Comparison of ENCODE assay signal across 8 mouse cellular contexts in the genomic region with DNA sequence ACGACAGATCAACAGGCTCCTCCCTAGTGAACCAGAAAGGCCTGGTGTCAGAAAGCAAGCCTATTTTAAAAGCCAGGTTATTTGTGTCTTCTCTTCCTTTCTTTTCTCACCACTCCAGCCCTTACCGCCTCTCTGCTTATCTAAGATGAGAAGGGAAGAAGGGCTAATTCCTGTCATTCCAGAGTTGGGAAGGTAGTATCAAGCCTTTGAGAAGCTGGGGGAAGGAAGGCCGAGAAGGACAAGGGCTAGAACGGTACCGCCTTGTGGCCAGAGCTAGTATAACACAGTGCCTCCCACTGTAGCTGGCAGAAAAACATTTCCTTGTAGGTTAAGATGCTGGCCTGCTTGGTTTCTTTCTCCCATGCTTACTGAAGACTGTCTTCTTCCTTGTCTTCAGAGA. TPM values are rescaled to one million over a fixed set of nuclear protein-coding genes. Genes with fewer than 3 reads are reported as not detected.
DNase-seq lines count a peak whose midpoint lies in the region; ATAC-seq and TF ChIP-seq lines count a peak whose summit lies in the region.

No protein-coding gene starts in this region.

- no peaks in the 10 kb centered on the region for H3K36me3 ChIP-seq in E14TG2a.4 (ENCODE audit: insufficient read depth, low read length)
- H3K36me3 ChIP-seq in intestine, embryonic 15.5 days: peaks cover 4% of the 10 kb centered on the region; the same call in 1 of the 2 replicates
- H3K36me3 ChIP-seq in liver, postnatal 0 days (replicated peaks; ENCODE audit: insufficient read depth, low read length): peaks cover 64% of the 10 kb centered on the region
- H3K36me3 ChIP-seq in small intestine, adult 2 months (ENCODE audit: control insufficient read depth, insufficient read depth, low read length): peaks cover 34% of the 10 kb centered on the region

- TF ChIP-seq CTCF in E14TG2a.4 (conservative IDR thresholded peaks at IDR 0.05; ENCODE audit: low read length): peak; percentile 92
- peak; percentile 87 for TF ChIP-seq CTCF in liver, postnatal 0 days (IDR thresholded peaks at IDR 0.05; ENCODE audit: low read depth)
- peak; percentile 65; the same call in 1 of the 2 replicates for TF ChIP-seq CTCF in small intestine, adult 2 months (IDR thresholded peaks at IDR 0.05; ENCODE audit: extremely low read depth, insufficient read length, insufficient replicate concordance, low read depth, low read length)

- no peak overlapping the region for H3K4me3 ChIP-seq in E14TG2a.4 (replicated peaks; ENCODE audit: low read length)
- no peak overlapping the region for H3K4me3 ChIP-seq in intestine, embryonic 15.5 days (replicated peaks)
- H3K4me3 ChIP-seq in liver, postnatal 0 days (ENCODE audit: low read depth, low read length): no peak overlapping the region
- no peak overlapping the region for H3K4me3 ChIP-seq in small intestine, adult 2 months (ENCODE audit: low read depth, low read length)

- H3K4me1 ChIP-seq in E14TG2a.4 (replicated peaks; ENCODE audit: low read depth, low read length): peaks cover 31% of the 10 kb centered on the region
- no peaks in the 10 kb centered on the region for H3K4me1 ChIP-seq in intestine, embryonic 15.5 days (replicated peaks)
- H3K4me1 ChIP-seq in liver, postnatal 0 days (ENCODE audit: insufficient read depth): no peaks in the 10 kb centered on the region
- H3K4me1 ChIP-seq in small intestine, adult 2 months (ENCODE audit: control insufficient read depth, insufficient read depth, insufficient read length, low read length): peaks cover 8% of the 10 kb centered on the region

- H3K9me3 ChIP-seq in E14TG2a.4 (ENCODE audit: low read length): no peaks in the 10 kb centered on the region
- no peaks in the 10 kb centered on the region for H3K9me3 ChIP-seq in intestine, embryonic 15.5 days
- H3K9me3 ChIP-seq in liver, postnatal 0 days (ENCODE audit: low read length): no peaks in the 10 kb centered on the region

- TF ChIP-seq EP300 in liver, postnatal 0 days (IDR thresholded peaks at IDR 0.05; ENCODE audit: low read depth): no peak

- peak; percentile 69 for ATAC-seq in frontal cortex, adult (ENCODE audit: low TSS enrichment)
- peak; percentile 62 for ATAC-seq in intestine, embryonic 15.5 days
- ATAC-seq in liver, postnatal 0 days: peak; percentile 65

- WGBS in intestine, embryonic 15.5 days: 14% methylated on average over 5 of the region's 5 CpGs
- WGBS in liver, postnatal 0 days (ENCODE audit: insufficient replicate concordance): 31% methylated on average over 5 of the region's 5 CpGs
- WGBS in small intestine, adult 2 months: 18% methylated on average over 5 of the region's 5 CpGs

- no peaks in the 10 kb centered on the region for H3K27me3 ChIP-seq in E14TG2a.4 (ENCODE audit: insufficient read depth, low read length)
- H3K27me3 ChIP-seq in intestine, embryonic 15.5 days (replicated peaks): no peaks in the 10 kb centered on the region
- no peaks in the 10 kb centered on the region for H3K27me3 ChIP-seq in liver, postnatal 0 days (ENCODE audit: insufficient read depth, low read length)
- no peaks in the 10 kb centered on the region for H3K27me3 ChIP-seq in small intestine, adult 2 months (ENCODE audit: control insufficient read depth, insufficient read depth, low read length)

- peak; percentile 41 for DNase-seq in layer of hippocampus, adult 11-12 months (ENCODE audit: low spot score)
- no peak for DNase-seq in layer of hippocampus, postnatal 14 days (ENCODE audit: low spot score in 2 of 2)
- peak; percentile 28 for DNase-seq in c-Kit-negative CD71-positive TER-119-positive erythroid progenitor cells, embryonic 14.5 days (ENCODE audit: low read depth, low spot score)
- peak; percentile 68 for DNase-seq in liver, postnatal 0 days

- H3K9ac ChIP-seq in intestine, embryonic 15.5 days: no peak overlapping the region
- H3K9ac ChIP-seq in liver, postnatal 0 days (replicated peaks): no peak overlapping the region

- no peak overlapping the region for H3K27ac ChIP-seq in intestine, embryonic 15.5 days
- H3K27ac ChIP-seq in liver, postnatal 0 days (ENCODE audit: low read depth): 0 out of 2 replicates have a peak overlapping the region, but pooled peaks have one; percentile 36
- 0 out of 2 replicates have a peak overlapping the region, but pooled peaks have one; percentile 3 for H3K27ac ChIP-seq in small intestine, adult 2 months (ENCODE audit: insufficient read depth, low read depth, low read length)

- H3K4me2 ChIP-seq in intestine, embryonic 15.5 days (replicated peaks): no peak overlapping the region
- no peak overlapping the region for H3K4me2 ChIP-seq in liver, postnatal 0 days (ENCODE audit: low read depth, low read length)

- TF ChIP-seq POLR2A in small intestine, adult 2 months (IDR thresholded peaks at IDR 0.05; ENCODE audit: low read depth, low read length): no peak

RNA-seq across cellular contexts. Expression of a gene that starts 24.7 kb away (rescaled TPM):
- total RNA-seq in layer of hippocampus, postnatal 14 days (2021): 10 to 100 TPM; 87.2 to 89.7 TPM
- 105 and 113 TPM in 2 replicates for polyA plus RNA-seq in intestine, embryonic 15.5 days (2015; fragmentation: Nextera tagmentation; extraction: Ambion mirVana)
- polyA plus RNA-seq in liver, postnatal 0 days (2015; fragmentation: Nextera tagmentation; extraction: Ambion mirVana): 33.2 and 33.5 TPM in 2 replicates
- 1.2 and 1.7 TPM in 2 replicates for polyA plus RNA-seq in small intestine, adult 2 months (2012; rRNA removed)

Comparison
In these comparisons a context has a peak if more than half of its experiments do, and no peak if none do; other contexts are left out.
1. DNase-seq: peak in layer of hippocampus, adult 11-12 months (single experiment), c-Kit-negative CD71-positive TER-119-positive erythroid progenitor cells, embryonic 14.5 days (single experiment) and liver, postnatal 0 days (single experiment); none in layer of hippocampus, postnatal 14 days (0 of 2).
2. RNA of a gene that starts 24.7 kb away (polyA plus RNA-seq): 105 to 113 TPM in intestine, embryonic 15.5 days and 33.2 to 33.5 TPM in liver, postnatal 0 days; 1.2 to 1.7 TPM in small intestine, adult 2 months; every median in the first group is over 10 times any median in the second.
3. Peak in every context shown above with its lines, with median percentiles within 50 percentile points of each other: CTCF ChIP-seq and ATAC-seq.